Mouse (Mus musculus): Measurements from ENCODE around the gene Cldn13.

DNA sequence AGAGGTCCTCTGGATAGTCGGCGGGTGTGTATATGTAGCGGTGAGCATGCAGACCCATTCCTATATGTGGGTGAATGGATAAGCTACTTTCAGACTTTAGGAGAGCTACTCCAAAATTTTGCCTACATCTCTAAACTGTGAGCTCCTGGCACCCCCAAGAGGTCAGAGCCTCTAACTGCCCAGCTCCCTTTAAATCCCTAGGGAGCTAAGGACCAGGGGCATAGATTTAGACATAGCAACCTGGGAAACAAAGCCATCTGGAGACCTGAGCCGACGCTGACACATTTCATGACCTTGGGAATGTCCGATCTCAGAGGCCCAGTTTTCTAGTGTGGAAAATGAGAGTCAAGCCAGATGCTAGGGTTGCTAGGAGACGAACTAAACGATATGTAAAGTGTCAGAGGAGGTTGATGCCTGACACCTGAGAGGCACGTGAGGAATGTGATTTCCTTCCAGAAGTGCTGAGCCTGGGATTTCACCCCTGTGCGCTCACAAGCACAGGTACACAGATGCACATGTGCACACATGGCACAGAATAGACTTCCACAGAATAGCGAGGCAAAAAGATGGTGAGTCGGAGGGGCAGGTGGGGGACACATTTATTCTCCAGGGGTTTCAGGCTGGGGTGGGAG lies 14.2 kb downstream of the Cldn13 start:
- TF ChIP-seq CTCF (IDR thresholded peaks at IDR 0.05; ENCODE audit: borderline replicate concordance, extremely low read depth, insufficient read depth, insufficient read length) (peak; percentile 50; the same call in 1 of the 2 replicates), POLR2A (IDR thresholded peaks at IDR 0.05; ENCODE audit: borderline replicate concordance, extremely low read depth, insufficient read depth, insufficient read length, poor library complexity, severe bottlenecking) (no peak)
